Mouse (Mus musculus): ENCODE data around the gene Catsper4. TPM values are rescaled to one million over a fixed set of nuclear protein-coding genes. Genes with fewer than 3 reads are reported as not detected.

Catsper4 gene
- polyA plus RNA-seq, 1 experiment from 2014 or later, result 0.60 TPM

- peaks cover 49% of the 10 kb centered on the region for H3K27me3 ChIP-seq (replicated peaks; ENCODE audit: control insufficient read depth, insufficient read depth, low read length)
These were observed 24.3 kb upstream of the Catsper4 start for GRCm38 (mm10) chr4:134251241-134252130.

GRCm38 (mm10) chr4:134250930-134251240 lies 23.7 kb upstream of the Catsper4 start:
- Histone ChIP-seq H3K9ac (ENCODE audit: low read depth, low read length) (peak overlapping the region; percentile 64; the same call in 1 of the 2 replicates), H3K27ac (ENCODE audit: low read length) (no peak overlapping the region), H3K4me1 (ENCODE audit: control insufficient read depth, insufficient read depth, low read length) (peaks cover 37% of the 10 kb centered on the region), H3K9me3 (ENCODE audit: control insufficient read depth, low read length) (no peaks in the 10 kb centered on the region), H3K4me3 (ENCODE audit: low read length) (peak overlapping the region; percentile 51), H3K27me3 (replicated peaks; ENCODE audit: control insufficient read depth, insufficient read depth, low read length) (peaks cover 51% of the 10 kb centered on the region), H3K36me3 (ENCODE audit: control insufficient read depth, insufficient read depth, low read length) (no peaks in the 10 kb centered on the region), H3K4me2 (ENCODE audit: low read depth, low read length) (peak overlapping the region; percentile 92)
- no peak for ATAC-seq
- WGBS, result 22% methylated on average over 10 of the region's 10 CpGs

More at GRCm38 (mm10) chr4:134251241-134252130, 24.3 kb upstream of the Catsper4 start:
- Histone ChIP-seq H3K36me3 (ENCODE audit: control insufficient read depth, insufficient read depth, low read length) (no peaks in the 10 kb centered on the region), H3K4me1 (ENCODE audit: control insufficient read depth, insufficient read depth, low read length) (peaks cover 42% of the 10 kb centered on the region), H3K27ac (ENCODE audit: low read length) (no peak overlapping the region), H3K9ac (ENCODE audit: low read depth, low read length) (peak overlapping the region; percentile 64), H3K9me3 (ENCODE audit: control insufficient read depth, low read length) (no peaks in the 10 kb centered on the region), H3K4me2 (ENCODE audit: low read depth, low read length) (peak overlapping the region; percentile 92), H3K4me3 (ENCODE audit: low read length) (peak overlapping the region; percentile 51)
- under 1% methylated on average over 91 of the region's 91 CpGs for WGBS
- peak; percentile 17 for ATAC-seq

GRCm38 (mm10) chr4:134250116-134250929 lies 23.1 kb upstream of the Catsper4 start:
- Histone ChIP-seq H3K9ac (ENCODE audit: low read depth, low read length) (peak overlapping the region; percentile 64; the same call in 1 of the 2 replicates), H3K27me3 (replicated peaks; ENCODE audit: control insufficient read depth, insufficient read depth, low read length) (peaks cover 51% of the 10 kb centered on the region), H3K4me1 (ENCODE audit: control insufficient read depth, insufficient read depth, low read length) (peaks cover 35% of the 10 kb centered on the region), H3K9me3 (ENCODE audit: control insufficient read depth, low read length) (no peaks in the 10 kb centered on the region), H3K4me2 (ENCODE audit: low read depth, low read length) (peak overlapping the region; percentile 92), H3K4me3 (ENCODE audit: low read length) (peak overlapping the region; percentile 51), H3K27ac (ENCODE audit: low read length) (no peak overlapping the region), H3K36me3 (ENCODE audit: control insufficient read depth, insufficient read depth, low read length) (no peaks in the 10 kb centered on the region)
- 22% methylated on average over 27 of the region's 27 CpGs for WGBS
- ATAC-seq, result no peak

GRCm38 (mm10) chr4:134249651-134250050 lies 22.5 kb upstream of the Catsper4 start:
- Histone ChIP-seq H3K36me3 (ENCODE audit: control insufficient read depth, insufficient read depth, low read length) (no peaks in the 10 kb centered on the region), H3K9ac (ENCODE audit: low read depth, low read length) (peak overlapping the region; percentile 54), H3K27me3 (replicated peaks; ENCODE audit: control insufficient read depth, insufficient read depth, low read length) (peaks cover 51% of the 10 kb centered on the region), H3K4me1 (ENCODE audit: control insufficient read depth, insufficient read depth, low read length) (peaks cover 38% of the 10 kb centered on the region), H3K9me3 (ENCODE audit: control insufficient read depth, low read length) (no peaks in the 10 kb centered on the region), H3K4me3 (ENCODE audit: low read length) (peak overlapping the region; percentile 45), H3K4me2 (ENCODE audit: low read depth, low read length) (peak overlapping the region; percentile 75), H3K27ac (ENCODE audit: low read length) (no peak overlapping the region)
- under 1% methylated on average over 30 of the region's 30 CpGs for WGBS
- peak; percentile 38; the same call in 1 of the 2 replicates for ATAC-seq

GRCm38 (mm10) chr4:134246719-134247258 lies 19.6 kb upstream of the Catsper4 start, which contains the start of gene Gm30191:
Gm30191 (plus strand) TSS chr4:134246935.
- Histone ChIP-seq H3K4me1 (ENCODE audit: control insufficient read depth, insufficient read depth, low read length) (peaks cover 28% of the 10 kb centered on the region), H3K27me3 (replicated peaks; ENCODE audit: control insufficient read depth, insufficient read depth, low read length) (peaks cover 31% of the 10 kb centered on the region), H3K9ac (ENCODE audit: low read depth, low read length) (peak within 1 kb of the TSS; percentile 26; the same call in 1 of the 2 replicates), H3K36me3 (ENCODE audit: control insufficient read depth, insufficient read depth, low read length) (no peaks in the 10 kb centered on the region), H3K4me3 (ENCODE audit: low read length) (peak within 1 kb of the TSS; percentile 63), H3K4me2 (ENCODE audit: low read depth, low read length) (peak within 1 kb of the TSS; percentile 84), H3K27ac (ENCODE audit: low read length) (no peak within 1 kb of the TSS), H3K9me3 (ENCODE audit: control insufficient read depth, low read length) (no peaks in the 10 kb centered on the region)
- no peak for ATAC-seq
- WGBS, result 70% methylated on average over 7 of the region's 7 CpGs

- H3K36me3 ChIP-seq (ENCODE audit: control insufficient read depth, insufficient read depth, low read length), result no peaks in the 10 kb centered on the region
- H3K9ac ChIP-seq (ENCODE audit: low read depth, low read length), result no peak overlapping the region
- H3K4me2 ChIP-seq (ENCODE audit: low read depth, low read length), result no peak overlapping the region
- 45% methylated on average over 4 of the region's 4 CpGs for WGBS
- ATAC-seq, result no peak
- H3K4me3 ChIP-seq (ENCODE audit: low read length), result no peak overlapping the region
- H3K9me3 ChIP-seq (ENCODE audit: control insufficient read depth, low read length), result no peaks in the 10 kb centered on the region
- H3K4me1 ChIP-seq (ENCODE audit: control insufficient read depth, insufficient read depth, low read length), result peaks cover 24% of the 10 kb centered on the region
- H3K27ac ChIP-seq (ENCODE audit: low read length), result no peak overlapping the region
- H3K27me3 ChIP-seq (replicated peaks; ENCODE audit: control insufficient read depth, insufficient read depth, low read length), result peaks cover 26% of the 10 kb centered on the region
These were observed 19.1 kb upstream of the Catsper4 start for GRCm38 (mm10) chr4:134246256-134246655.

- Histone ChIP-seq H3K27ac (ENCODE audit: low read length) (no peak within 1 kb of the TSS), H3K9ac (ENCODE audit: low read depth, low read length) (peak within 1 kb of the TSS; percentile 87), H3K4me3 (ENCODE audit: low read length) (peak within 1 kb of the TSS; percentile 63), H3K36me3 (ENCODE audit: control insufficient read depth, insufficient read depth, low read length) (no peaks in the 10 kb centered on the region), H3K4me2 (ENCODE audit: low read depth, low read length) (peak within 1 kb of the TSS; percentile 84), H3K9me3 (ENCODE audit: control insufficient read depth, low read length) (no peaks in the 10 kb centered on the region), H3K27me3 (replicated peaks; ENCODE audit: control insufficient read depth, insufficient read depth, low read length) (peaks cover 16% of the 10 kb centered on the region; the same call in 1 of the 2 replicates), H3K4me1 (ENCODE audit: control insufficient read depth, insufficient read depth, low read length) (peaks cover 15% of the 10 kb centered on the region)
- peak; percentile 81 for ATAC-seq
- under 1% methylated on average over 60 of the region's 60 CpGs for WGBS
These were observed 18.1 kb upstream of the Catsper4 start, which contains the start of gene Zfp593 for GRCm38 (mm10) chr4:134245148-134245843. Zfp593 (minus strand) TSS chr4:134245592.

GRCm38 (mm10) chr4:134243516-134244250 lies 16.5 kb upstream of the Catsper4 start, which contains the start of gene E130218I03Rik:
E130218I03Rik (plus strand) TSS chr4:134243662.
- peak within 1 kb of the TSS; percentile 84 for H3K4me2 ChIP-seq (ENCODE audit: low read depth, low read length)
- WGBS, result 94% methylated on average over 17 of the region's 17 CpGs
- H3K4me1 ChIP-seq (ENCODE audit: control insufficient read depth, insufficient read depth, low read length), result peaks cover 10% of the 10 kb centered on the region
- H3K9ac ChIP-seq (ENCODE audit: low read depth, low read length), result peak within 1 kb of the TSS; percentile 87
- H3K9me3 ChIP-seq (ENCODE audit: control insufficient read depth, low read length), result no peaks in the 10 kb centered on the region
- peaks cover 14% of the 10 kb centered on the region; the same call in 1 of the 2 replicates for H3K27me3 ChIP-seq (replicated peaks; ENCODE audit: control insufficient read depth, insufficient read depth, low read length)
- ATAC-seq, result no peak
- H3K27ac ChIP-seq (ENCODE audit: low read length), result no peak within 1 kb of the TSS
- H3K36me3 ChIP-seq (ENCODE audit: control insufficient read depth, insufficient read depth, low read length), result no peaks in the 10 kb centered on the region
- H3K4me3 ChIP-seq (ENCODE audit: low read length), result no peak within 1 kb of the TSS; the same call in 1 of the 2 replicates
